Mouse (Mus musculus) midbrain, embryonic 16.5 days (tissue): Measurements from ENCODE around the gene Elovl4. TPM values are rescaled to one million over a fixed set of nuclear protein-coding genes. Genes with fewer than 3 reads are reported as not detected.

Experiments
- ATAC-seq: fragments of 200-750 bp; cut with Nextera tagmentation; 2 replicates; pipeline ENCODE4 v1.8.0; 2017; ENCODE audit warnings: moderate TSS enrichment
- H3K27ac ChIP-seq: fragments of 300-500 bp; sonication (generic); 2 replicates; pipeline ENCODE4 v1.5.1; 2014; ENCODE audit warnings: mild to moderate bottlenecking, low read length, mixed read lengths
- H3K27me3 ChIP-seq: fragments of 300-500 bp; sonication (generic); 2 replicates; pipeline ENCODE4 v1.6.1; 2014; ENCODE audit warnings: low read depth, low read length, mixed read lengths; ENCODE audit not compliant: control insufficient read depth, insufficient read depth
- H3K36me3 ChIP-seq: fragments of 300-500 bp; sonication (generic); 2 replicates; pipeline ENCODE4 v1.6.1; 2014; ENCODE audit warnings: mild to moderate bottlenecking, low read length, moderate library complexity, mixed read lengths; ENCODE audit not compliant: control insufficient read depth, insufficient read depth
- H3K4me1 ChIP-seq: fragments of 300-500 bp; sonication (generic); 2 replicates; pipeline ENCODE4 v1.6.1; 2014; ENCODE audit warnings: mild to moderate bottlenecking, low read length, mixed read lengths; ENCODE audit not compliant: control insufficient read depth, insufficient read depth
- H3K4me2 ChIP-seq: fragments of 300-500 bp; sonication (generic); 2 replicates; pipeline ENCODE4 v1.6.1; 2014; ENCODE audit warnings: mild to moderate bottlenecking, low read length, mixed read lengths
- H3K4me3 ChIP-seq: fragments of 300-500 bp; sonication (generic); 2 replicates; pipeline ENCODE4 v1.5.1; 2014; ENCODE audit warnings: low read depth, mild to moderate bottlenecking, low read length, moderate library complexity, mixed read lengths
- H3K9ac ChIP-seq: fragments of 300-500 bp; sonication (generic); 2 replicates; pipeline ENCODE4 v1.6.1; 2014; ENCODE audit warnings: low read depth, low read length, mixed read lengths
- H3K9me3 ChIP-seq: fragments of 300-500 bp; sonication (generic); replicated peaks from 2 replicates; pipeline ENCODE4 v1.6.1; 2014; ENCODE audit warnings: mild to moderate bottlenecking, low read length, mixed read lengths; ENCODE audit not compliant: control insufficient read depth, poor library complexity, severe bottlenecking
- WGBS: fragments of 180-500 bp; shearing (Covaris S2); extraction: QIAGEN DNeasy Blood & Tissue Kit; methylation state at CpG from one replicate; pipeline ENCODE4 v1.1.7; 2014; 5-methylcytosine and 5-hydroxymethylcytosine counted together
- polyA plus RNA-seq: library from polyadenylated mRNA; unstranded; fragments of >200 nt; fragmentation: Nextera tagmentation; extraction: Ambion mirVana; gene quantifications from 2 replicates; pipeline ENCODE4 v1.2.1, GENCODE M21; 2015

Gene Elovl4
- polyA plus RNA-seq, 1 experiment from 2014 or later: 130 TPM

GRCm38 (mm10) chr9:83819188-83819587 is 13.1 kb upstream of the Elovl4 start:
- 65% methylated on average over 7 of the region's 7 CpGs for WGBS
- Histone ChIP-seq H3K9ac (no peak overlapping the region), H3K4me2 (no peak overlapping the region), H3K27ac (no peak overlapping the region), H3K9me3 (no peaks in the 10 kb centered on the region), H3K36me3 (no peaks in the 10 kb centered on the region), H3K4me3 (no peak overlapping the region), H3K4me1 (no peaks in the 10 kb centered on the region), H3K27me3 (no peaks in the 10 kb centered on the region)
- no peak for ATAC-seq

GRCm38 (mm10) chr9:83807562-83807961 is 1.5 kb upstream of the Elovl4 start:
- Histone ChIP-seq H3K4me3 (no peak overlapping the region), H3K4me1 (peaks cover 30% of the 10 kb centered on the region), H3K27ac (no peak overlapping the region), H3K9me3 (no peaks in the 10 kb centered on the region), H3K9ac (no peak overlapping the region), H3K4me2 (no peak overlapping the region), H3K36me3 (no peaks in the 10 kb centered on the region), H3K27me3 (no peaks in the 10 kb centered on the region)
- 3% methylated on average over 2 of the region's 2 CpGs for WGBS
- ATAC-seq: no peak

GRCm38 (mm10) chr9:83805164-83805976 is 707 bp downstream of the Elovl4 start:
- Histone ChIP-seq H3K9me3 (no peaks in the 10 kb centered on the region), H3K27ac (peak overlapping the region; percentile 93), H3K4me2 (peak overlapping the region; percentile 67), H3K36me3 (no peaks in the 10 kb centered on the region), H3K9ac (peak overlapping the region; percentile 87), H3K27me3 (no peaks in the 10 kb centered on the region), H3K4me3 (peak overlapping the region; percentile 70), H3K4me1 (peaks cover 30% of the 10 kb centered on the region)
- ATAC-seq: peak; percentile 93
- WGBS: under 1% methylated on average over 37 of the region's 37 CpGs

DNA sequence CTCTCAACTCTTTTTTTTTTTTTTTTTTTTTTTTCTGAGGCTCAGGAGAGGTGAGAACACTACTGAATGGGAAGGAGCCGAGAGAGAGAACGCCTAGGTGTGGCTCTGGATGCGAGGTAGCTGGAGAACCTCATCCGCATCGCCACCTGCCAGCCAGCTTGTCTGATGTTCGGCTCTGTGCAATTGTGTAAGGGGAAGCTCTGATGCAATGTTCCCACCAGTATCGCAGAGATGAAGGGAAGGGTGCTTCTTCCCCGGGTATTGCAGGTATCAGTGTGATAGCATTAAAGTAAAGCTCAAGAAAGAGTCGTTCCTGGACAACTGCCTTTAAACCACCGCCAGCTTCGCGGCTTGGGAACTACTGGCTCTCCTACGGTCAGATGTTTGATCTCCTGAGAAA is 1.7 kb downstream of the Elovl4 start:
- ATAC-seq: no peak
- Histone ChIP-seq H3K4me3 (peak overlapping the region; percentile 70), H3K27me3 (no peaks in the 10 kb centered on the region), H3K36me3 (no peaks in the 10 kb centered on the region), H3K4me1 (peaks cover 30% of the 10 kb centered on the region), H3K27ac (no peak overlapping the region), H3K4me2 (peak overlapping the region; percentile 67), H3K9me3 (no peaks in the 10 kb centered on the region), H3K9ac (peak overlapping the region; percentile 87; the same call in 1 of the 2 replicates)
- 55% methylated on average over 13 of the region's 13 CpGs for WGBS

- no peak overlapping the region for H3K9ac ChIP-seq
- no peak overlapping the region for H3K4me2 ChIP-seq
- 0 out of 2 replicates have a peak, but pooled peaks cover 3% of the 10 kb centered on the region for H3K36me3 ChIP-seq
- ATAC-seq: peak; percentile 11; the same call in 1 of the 2 replicates
- 75% methylated on average over 8 of the region's 8 CpGs for WGBS
- H3K27ac ChIP-seq: no peak overlapping the region
- H3K4me3 ChIP-seq: no peak overlapping the region
- peaks cover 3% of the 10 kb centered on the region for H3K4me1 ChIP-seq
- no peaks in the 10 kb centered on the region for H3K9me3 ChIP-seq
- H3K27me3 ChIP-seq: no peaks in the 10 kb centered on the region
Observed at GRCm38 (mm10) chr9:83797898-83798297, 8.2 kb downstream of the Elovl4 start.

DNA sequence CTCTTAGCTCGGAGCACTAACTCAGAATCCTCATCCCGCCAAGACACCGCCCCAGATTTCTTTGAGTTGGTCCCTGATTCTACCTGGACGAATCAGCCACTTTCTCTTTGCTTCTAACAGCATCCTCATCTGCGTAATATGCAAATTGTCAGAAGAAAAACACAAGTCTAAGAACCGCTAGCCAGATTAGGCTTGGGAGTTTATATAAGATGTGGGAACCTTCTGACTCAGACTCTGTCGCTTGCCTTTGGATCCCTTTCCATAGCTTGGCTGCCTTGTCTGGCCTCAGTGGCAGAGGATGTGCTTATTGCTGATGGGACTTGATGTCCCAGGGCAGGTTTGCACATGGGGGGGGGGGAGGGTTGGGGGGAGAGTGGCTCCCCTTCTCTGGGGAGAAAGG is 9.2 kb downstream of the Elovl4 start:
- no peak for ATAC-seq
- H3K27ac ChIP-seq: no peak overlapping the region
- WGBS: 90% methylated on average over 7 of the region's 7 CpGs
- no peaks in the 10 kb centered on the region for H3K27me3 ChIP-seq
- H3K4me1 ChIP-seq: no peaks in the 10 kb centered on the region
- no peak overlapping the region for H3K9ac ChIP-seq
- no peak overlapping the region for H3K4me2 ChIP-seq
- 0 out of 2 replicates have a peak, but pooled peaks cover 3% of the 10 kb centered on the region for H3K36me3 ChIP-seq
- no peaks in the 10 kb centered on the region for H3K9me3 ChIP-seq
- H3K4me3 ChIP-seq: no peak overlapping the region

DNA sequence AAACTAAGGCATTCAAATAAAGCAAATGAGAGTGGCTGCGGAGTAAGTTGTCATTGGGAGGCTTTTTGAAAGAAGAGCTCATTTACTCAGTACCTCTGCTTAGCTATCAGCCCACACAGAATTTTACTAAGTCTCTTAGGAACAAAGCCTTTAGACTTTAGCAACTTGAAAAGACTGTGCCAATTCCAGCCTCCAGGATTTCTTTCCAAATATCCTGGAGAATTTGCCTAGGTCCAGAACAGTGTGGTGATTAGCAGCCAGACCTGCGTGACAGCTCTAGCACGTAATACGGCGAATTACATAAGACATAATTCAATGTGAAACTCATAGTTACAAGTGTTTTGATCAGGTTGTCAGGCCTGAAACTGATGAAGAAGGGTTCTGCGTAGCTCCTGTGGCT is 16.8 kb downstream of the Elovl4 start:
- Histone ChIP-seq H3K4me2 (no peak overlapping the region), H3K27ac (no peak overlapping the region), H3K27me3 (no peaks in the 10 kb centered on the region), H3K4me3 (no peak overlapping the region), H3K9ac (no peak overlapping the region), H3K9me3 (no peaks in the 10 kb centered on the region), H3K4me1 (no peaks in the 10 kb centered on the region), H3K36me3 (peaks cover 15% of the 10 kb centered on the region; the same call in 1 of the 2 replicates)
- no peak for ATAC-seq
- 95% methylated on average over 6 of the region's 6 CpGs for WGBS

- WGBS: 49% methylated on average over 1 of the region's 1 CpGs
Observed at GRCm38 (mm10) chr9:83785501-83785900, 20.6 kb downstream of the Elovl4 start.

DNA sequence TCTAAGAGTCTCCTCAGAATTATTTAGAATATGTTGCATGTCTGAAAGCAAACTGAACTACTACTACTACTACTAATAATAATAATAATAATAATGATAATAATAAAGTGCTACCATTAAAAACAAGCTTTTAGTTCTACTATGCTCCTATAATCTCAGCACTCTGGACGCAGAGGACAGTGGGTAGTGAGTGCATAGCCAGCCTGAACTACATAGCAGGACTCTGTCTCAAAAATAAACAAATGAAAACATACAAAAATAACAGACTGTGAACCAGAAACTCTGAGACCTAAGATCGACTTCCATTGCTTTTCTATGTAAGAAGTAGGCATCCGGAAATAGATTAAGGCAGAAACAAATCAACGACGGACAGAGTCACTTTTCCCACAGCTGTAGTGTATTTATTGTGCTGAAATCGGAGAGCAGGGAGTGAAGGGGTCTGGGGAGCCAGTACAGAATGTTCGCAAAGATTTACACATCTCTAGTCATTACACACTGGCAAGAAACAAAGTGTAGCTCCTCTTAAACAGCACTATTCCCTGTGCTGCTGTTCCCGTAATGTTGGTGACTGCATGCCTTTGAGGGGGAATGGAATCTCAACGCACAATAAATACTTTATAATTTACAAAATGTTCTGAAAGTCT is 27.6 kb downstream of the Elovl4 start:
- no peak overlapping the region for H3K27ac ChIP-seq
- no peak overlapping the region for H3K9ac ChIP-seq
- no peak overlapping the region for H3K4me2 ChIP-seq
- H3K4me1 ChIP-seq: no peaks in the 10 kb centered on the region
- 89% methylated on average over 9 of the region's 9 CpGs for WGBS
- H3K9me3 ChIP-seq: no peaks in the 10 kb centered on the region
- H3K27me3 ChIP-seq: no peaks in the 10 kb centered on the region
- H3K4me3 ChIP-seq: no peak overlapping the region
- peaks cover 16% of the 10 kb centered on the region for H3K36me3 ChIP-seq
- ATAC-seq: no peak

More at GRCm38 (mm10) chr9:83785501-83785900, 20.6 kb downstream of the Elovl4 start:
- Histone ChIP-seq H3K27ac (no peak overlapping the region), H3K4me1 (no peaks in the 10 kb centered on the region), H3K4me3 (no peak overlapping the region), H3K9me3 (no peaks in the 10 kb centered on the region), H3K9ac (no peak overlapping the region), H3K4me2 (no peak overlapping the region), H3K27me3 (no peaks in the 10 kb centered on the region), H3K36me3 (peaks cover 22% of the 10 kb centered on the region)
- no peak for ATAC-seq
